Mouse (Mus musculus) hindbrain, embryonic 10.5 days (tissue): Measurements from ENCODE around the gene Aurka. TPM values are rescaled to one million over a fixed set of nuclear protein-coding genes. Genes with fewer than 3 reads are reported as not detected.

Source experiments
- DNase-seq: peaks from one replicate; pipeline ENCODE4 v3.0.0-alpha.2; 2017; ENCODE audit warnings: low spot score
- H3K27ac ChIP-seq: fragments of 300-500 bp; sonication (generic); 2 replicates; pipeline ENCODE4 v1.5.1; 2016; ENCODE audit warnings: mild to moderate bottlenecking, moderate library complexity
- H3K27me3 ChIP-seq: fragments of 300-500 bp; sonication (generic); 2 replicates; pipeline ENCODE4 v1.6.1; 2016; ENCODE audit warnings: mild to moderate bottlenecking; ENCODE audit not compliant: poor library complexity, insufficient read depth, severe bottlenecking
- H3K36me3 ChIP-seq: fragments of 300-500 bp; sonication (generic); 2 replicates; pipeline ENCODE4 v1.6.1; 2016; ENCODE audit warnings: mild to moderate bottlenecking, moderate library complexity
- H3K4me1 ChIP-seq: fragments of 300-500 bp; sonication (generic); replicated peaks from 2 replicates; pipeline ENCODE4 v1.6.1; 2016; ENCODE audit warnings: mild to moderate bottlenecking
- H3K4me3 ChIP-seq: fragments of 300-500 bp; sonication (generic); 2 replicates; pipeline ENCODE4 v1.5.1; 2016; ENCODE audit warnings: mild to moderate bottlenecking, moderate library complexity
- H3K9me3 ChIP-seq: fragments of 300-500 bp; sonication (generic); 2 replicates; pipeline ENCODE4 v1.6.1; 2016; ENCODE audit warnings: mild to moderate bottlenecking, moderate library complexity
- WGBS: fragments of 180-500 bp; shearing (Covaris S2); methylation state at CpG from one replicate; pipeline ENCODE4 v1.1.7; 2016; 5-methylcytosine and 5-hydroxymethylcytosine counted together
- polyA plus RNA-seq: library from polyadenylated mRNA; unstranded; fragments of >200 nt; fragmentation: Nextera tagmentation; extraction: Ambion mirVana; gene quantifications from 2 replicates; pipeline ENCODE4 v1.2.1, GENCODE M21; 2016

The Aurka gene
- polyA plus RNA-seq, 1 experiment from 2014 or later, result 168 TPM

DNA sequence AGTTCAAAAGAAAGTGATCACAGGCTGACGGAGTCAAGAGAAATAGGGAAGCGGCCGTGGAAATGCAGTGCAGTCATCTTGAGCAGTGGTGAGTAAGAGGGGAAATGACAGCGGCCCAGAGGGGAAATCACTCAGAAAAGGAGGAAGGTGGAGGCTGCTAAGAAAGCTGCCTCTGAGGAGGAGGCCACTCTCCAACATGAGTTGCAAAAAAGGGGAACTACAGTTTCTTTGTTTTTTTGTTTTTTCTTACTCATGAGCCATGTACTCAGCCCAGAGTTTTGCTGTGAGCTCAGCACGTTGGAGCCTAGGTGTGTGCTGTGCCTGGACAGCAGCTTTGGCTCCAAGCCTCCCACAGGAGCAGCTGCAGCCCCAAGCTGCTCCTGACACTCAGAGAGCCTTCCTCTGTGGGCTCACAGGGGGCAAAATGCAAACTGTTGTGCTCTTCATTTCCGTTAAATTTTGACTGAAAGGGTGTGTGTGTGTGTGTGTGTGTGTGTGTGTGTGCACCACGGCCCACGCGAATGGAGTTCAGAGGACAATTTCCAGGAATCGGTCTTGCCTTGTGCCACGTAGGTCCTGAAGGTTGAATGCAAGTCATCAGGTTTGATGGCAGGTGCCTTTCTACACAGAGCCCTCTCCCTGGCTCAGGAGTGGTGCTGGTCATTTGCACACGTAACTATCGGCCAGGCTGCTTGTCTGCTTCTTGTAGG is 30.9 kb upstream of the Aurka start:
- WGBS, result 74% methylated on average over 13 of the region's 13 CpGs
- no peaks in the 10 kb centered on the region for H3K36me3 ChIP-seq
- no peak for DNase-seq
- H3K4me3 ChIP-seq, result no peak overlapping the region
- no peak overlapping the region for H3K27ac ChIP-seq
- H3K27me3 ChIP-seq, result no peaks in the 10 kb centered on the region
- H3K9me3 ChIP-seq, result no peaks in the 10 kb centered on the region
- peaks cover 14% of the 10 kb centered on the region for H3K4me1 ChIP-seq

DNA sequence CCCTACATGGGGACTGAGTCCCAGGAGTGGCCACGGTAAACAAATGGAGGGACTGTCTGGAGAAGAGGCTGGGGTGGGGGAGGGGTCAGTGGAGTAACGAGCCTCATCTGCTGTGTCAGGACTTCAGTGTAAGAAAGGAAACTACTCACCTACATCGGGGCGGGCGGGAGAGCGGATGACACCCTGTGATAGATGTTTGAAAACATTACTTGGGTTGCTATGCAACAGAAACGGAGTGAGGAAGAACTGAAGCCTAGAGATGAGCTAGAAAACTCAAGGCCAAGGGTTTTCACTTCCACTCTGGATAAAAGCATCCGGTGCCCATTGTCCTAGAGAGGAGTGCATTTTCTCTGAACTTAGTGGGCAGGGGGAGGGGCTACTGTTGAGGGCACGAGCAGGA is 29.6 kb upstream of the Aurka start:
- 35% methylated on average over 9 of the region's 9 CpGs for WGBS
- Histone ChIP-seq H3K36me3 (no peaks in the 10 kb centered on the region), H3K9me3 (no peaks in the 10 kb centered on the region), H3K4me3 (no peak overlapping the region), H3K27me3 (no peaks in the 10 kb centered on the region), H3K27ac (peak overlapping the region; percentile 41; the same call in 1 of the 2 replicates), H3K4me1 (peaks cover 28% of the 10 kb centered on the region)
- no peak for DNase-seq

DNA sequence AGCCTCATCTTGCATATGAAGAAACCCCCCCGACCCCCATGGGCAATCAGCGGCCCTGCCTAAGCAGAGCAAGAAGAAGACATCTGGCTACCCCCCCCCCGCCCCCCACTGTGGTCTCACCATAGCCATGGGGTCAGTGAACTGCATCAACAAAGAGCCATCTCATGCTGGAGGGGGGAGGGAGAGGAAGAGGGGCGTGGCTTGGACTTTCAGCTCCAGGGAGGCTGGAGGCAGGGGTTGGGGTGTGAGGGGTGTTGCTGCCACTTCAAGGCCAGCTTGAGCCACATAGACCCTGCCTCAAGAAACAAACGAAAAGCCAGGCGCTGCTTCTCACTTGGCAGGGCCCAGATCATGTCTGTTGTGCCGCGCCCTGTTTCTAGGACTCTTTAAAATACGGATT is 25.6 kb upstream of the Aurka start:
- Histone ChIP-seq H3K4me1 (peaks cover 28% of the 10 kb centered on the region), H3K27ac (peak overlapping the region; percentile 45), H3K9me3 (no peaks in the 10 kb centered on the region), H3K27me3 (no peaks in the 10 kb centered on the region), H3K4me3 (peak overlapping the region; percentile 9; the same call in 1 of the 2 replicates), H3K36me3 (no peaks in the 10 kb centered on the region)
- WGBS, result 33% methylated on average over 9 of the region's 9 CpGs
- DNase-seq, result peak; percentile 44

DNA sequence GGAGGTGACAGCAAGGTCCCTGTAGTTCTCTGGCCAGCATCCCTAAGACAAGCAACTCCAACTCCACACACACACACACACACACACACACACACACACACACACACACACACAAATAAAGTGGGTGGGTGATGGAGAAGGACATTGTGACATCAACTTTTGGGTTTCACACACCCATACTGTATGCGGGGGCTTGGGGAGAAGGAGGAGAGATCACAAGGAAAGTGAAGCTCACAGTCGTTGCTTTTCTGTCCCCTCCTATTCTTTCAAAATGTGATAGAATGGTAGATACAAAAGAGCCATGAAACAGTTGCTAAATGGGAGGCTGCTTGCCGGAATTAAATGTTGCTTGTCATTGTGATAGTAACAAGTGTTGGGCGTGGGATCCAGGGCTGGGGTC is 24.3 kb upstream of the Aurka start:
- 78% methylated on average over 4 of the region's 4 CpGs for WGBS
- no peak overlapping the region for H3K27ac ChIP-seq
- no peaks in the 10 kb centered on the region for H3K27me3 ChIP-seq
- H3K4me3 ChIP-seq, result no peak overlapping the region
- H3K9me3 ChIP-seq, result no peaks in the 10 kb centered on the region
- no peak for DNase-seq
- peaks cover 20% of the 10 kb centered on the region for H3K4me1 ChIP-seq
- no peaks in the 10 kb centered on the region for H3K36me3 ChIP-seq

DNA sequence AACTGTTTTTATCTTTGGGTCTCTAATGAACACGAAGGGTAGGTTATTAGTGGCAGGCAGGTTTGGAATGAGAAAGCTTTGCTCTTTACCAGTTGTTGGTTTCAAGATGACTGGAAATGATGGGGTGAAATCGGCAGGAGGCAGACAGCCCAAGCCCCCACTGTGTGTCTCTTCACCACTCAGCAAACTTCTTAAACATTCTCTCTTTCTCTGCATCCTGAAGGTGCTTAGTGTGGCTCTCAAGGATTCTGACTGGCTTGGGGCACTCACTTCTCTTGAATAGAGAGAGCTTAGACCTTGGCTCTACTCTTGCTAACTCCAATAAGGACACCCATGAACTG is 23.7 kb upstream of the Aurka start:
- Histone ChIP-seq H3K4me1 (peaks cover 17% of the 10 kb centered on the region), H3K36me3 (no peaks in the 10 kb centered on the region), H3K27ac (no peak overlapping the region), H3K9me3 (no peaks in the 10 kb centered on the region), H3K27me3 (no peaks in the 10 kb centered on the region), H3K4me3 (no peak overlapping the region)
- DNase-seq, result no peak
- 64% methylated on average over 2 of the region's 2 CpGs for WGBS

DNA sequence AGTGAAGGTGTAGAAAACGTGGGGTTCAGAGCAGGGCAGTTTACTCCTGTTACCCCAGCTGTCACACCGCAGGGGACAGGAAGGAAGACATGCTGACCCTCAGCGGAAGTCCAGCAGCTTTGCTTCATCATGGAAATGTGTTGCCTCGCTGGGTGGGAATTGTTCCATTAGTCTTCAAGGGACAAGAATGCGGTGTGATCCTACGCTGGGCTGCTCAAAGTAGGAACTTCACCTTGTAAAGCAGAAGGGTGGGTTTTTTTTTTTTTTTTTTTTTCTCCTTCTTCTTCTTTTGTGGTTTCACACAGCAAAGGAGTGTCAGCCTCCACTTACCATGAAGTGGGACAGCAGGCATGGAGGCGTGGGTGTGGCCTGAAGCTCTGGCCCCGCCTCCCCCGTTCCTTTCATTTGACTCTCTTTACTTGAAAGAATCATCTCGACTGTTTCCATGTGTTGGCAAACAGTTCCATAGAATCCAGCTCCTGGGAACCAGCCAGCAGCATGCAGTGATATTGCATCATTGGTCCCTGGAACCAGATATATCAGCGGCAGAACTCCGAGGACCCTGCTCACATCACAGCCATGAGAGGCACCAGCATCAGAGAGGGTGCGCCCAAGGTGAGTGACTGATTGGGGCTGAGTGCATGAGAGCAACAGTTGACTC is 23.2 kb upstream of the Aurka start, which contains the start of gene Cass4:
Gene Cass4 (plus strand): TSS at position 404 of the 661 bp plus-strand sequence.
- no peaks in the 10 kb centered on the region for H3K36me3 ChIP-seq
- no peak for DNase-seq
- no peak within 1 kb of the TSS for H3K4me3 ChIP-seq
- H3K27me3 ChIP-seq, result no peaks in the 10 kb centered on the region
- H3K27ac ChIP-seq, result no peak within 1 kb of the TSS
- H3K9me3 ChIP-seq, result no peaks in the 10 kb centered on the region
- H3K4me1 ChIP-seq, result peaks cover 17% of the 10 kb centered on the region
- WGBS, result 39% methylated on average over 13 of the region's 13 CpGs

DNA sequence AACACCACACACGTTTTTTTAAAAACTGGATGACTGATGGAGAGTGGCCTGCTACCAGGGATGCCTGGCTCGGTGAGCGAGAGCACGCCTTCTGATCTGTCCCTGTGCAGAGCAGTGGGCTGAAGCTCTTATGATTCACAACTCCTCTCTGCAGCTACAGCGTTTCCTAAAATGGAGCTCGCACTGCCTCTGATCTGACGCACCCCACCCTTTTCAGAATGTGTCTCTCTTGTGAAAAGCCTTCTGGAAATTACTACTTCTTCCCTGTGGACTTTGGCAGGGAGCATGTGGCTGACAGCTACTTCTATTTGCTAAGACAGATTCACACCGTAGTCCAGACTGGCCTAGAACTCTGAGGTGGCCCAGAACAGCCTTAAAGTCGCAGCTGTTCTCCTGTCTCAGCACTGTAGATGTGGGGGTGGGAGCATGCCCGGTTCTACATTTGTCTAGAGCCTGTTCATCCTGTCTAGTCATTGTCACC is 21.7 kb upstream of the Aurka start:
- no peaks in the 10 kb centered on the region for H3K9me3 ChIP-seq
- WGBS, result 77% methylated on average over 10 of the region's 10 CpGs
- H3K36me3 ChIP-seq, result no peaks in the 10 kb centered on the region

DNA sequence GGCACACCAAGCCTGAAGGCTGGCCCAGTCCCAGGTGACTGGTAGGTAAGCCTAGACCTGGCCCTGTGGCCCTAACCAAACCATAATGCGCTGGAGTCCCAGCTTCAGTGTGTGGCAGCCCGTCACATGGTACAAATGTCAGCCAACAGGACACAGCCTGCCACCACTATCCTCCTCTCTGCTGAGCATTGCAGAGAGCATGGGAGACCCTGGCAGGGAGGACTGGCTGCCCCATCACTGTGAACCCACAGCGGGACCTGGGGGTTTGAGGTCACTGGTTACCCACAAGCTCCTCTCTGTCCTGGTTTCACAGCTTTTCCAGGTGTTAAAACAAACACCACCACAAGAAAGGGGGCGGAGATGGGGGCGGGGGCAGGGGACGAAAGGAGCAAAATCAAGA is 20.0 kb upstream of the Aurka start:
- H3K27ac ChIP-seq, result no peak overlapping the region
- H3K27me3 ChIP-seq, result no peaks in the 10 kb centered on the region
- H3K36me3 ChIP-seq, result no peaks in the 10 kb centered on the region
- WGBS, result 45% methylated on average over 6 of the region's 6 CpGs
- H3K4me3 ChIP-seq, result no peak overlapping the region
- no peak for DNase-seq
- no peaks in the 10 kb centered on the region for H3K9me3 ChIP-seq
- H3K4me1 ChIP-seq, result peaks cover 5% of the 10 kb centered on the region; the same call in 1 of the 2 replicates

More for the DNA sequence above, 21.7 kb upstream of the Aurka start:
- DNase-seq, result no peak
- Histone ChIP-seq H3K27ac (no peak overlapping the region), H3K27me3 (no peaks in the 10 kb centered on the region), H3K4me1 (peaks cover 17% of the 10 kb centered on the region), H3K4me3 (no peak overlapping the region)

DNA sequence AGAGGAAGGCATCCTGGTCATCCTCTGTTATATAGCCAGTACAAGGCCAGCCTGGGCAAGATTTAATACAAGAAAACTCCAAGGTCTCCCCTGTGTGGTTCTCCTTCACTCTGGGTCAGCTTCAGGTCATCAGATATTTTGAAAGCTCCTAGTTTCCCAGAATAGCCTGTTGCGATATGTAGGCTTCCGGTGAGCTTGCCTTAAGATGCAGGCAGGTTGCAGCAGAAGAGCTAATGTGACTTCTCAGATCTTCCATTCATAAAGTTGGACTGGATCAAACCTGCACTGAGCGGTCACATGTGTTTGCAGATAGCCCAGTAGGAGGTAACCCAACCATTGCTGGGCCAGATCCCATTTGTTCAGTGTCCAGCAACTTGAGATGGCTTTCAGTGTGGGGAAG is 14.4 kb upstream of the Aurka start:
- H3K36me3 ChIP-seq, result peaks cover 41% of the 10 kb centered on the region
- no peaks in the 10 kb centered on the region for H3K27me3 ChIP-seq
- H3K9me3 ChIP-seq, result no peaks in the 10 kb centered on the region
- no peak for DNase-seq
- H3K4me3 ChIP-seq, result no peak overlapping the region
- H3K4me1 ChIP-seq, result no peaks in the 10 kb centered on the region
- 93% methylated on average over 3 of the region's 3 CpGs for WGBS
- H3K27ac ChIP-seq, result no peak overlapping the region

DNA sequence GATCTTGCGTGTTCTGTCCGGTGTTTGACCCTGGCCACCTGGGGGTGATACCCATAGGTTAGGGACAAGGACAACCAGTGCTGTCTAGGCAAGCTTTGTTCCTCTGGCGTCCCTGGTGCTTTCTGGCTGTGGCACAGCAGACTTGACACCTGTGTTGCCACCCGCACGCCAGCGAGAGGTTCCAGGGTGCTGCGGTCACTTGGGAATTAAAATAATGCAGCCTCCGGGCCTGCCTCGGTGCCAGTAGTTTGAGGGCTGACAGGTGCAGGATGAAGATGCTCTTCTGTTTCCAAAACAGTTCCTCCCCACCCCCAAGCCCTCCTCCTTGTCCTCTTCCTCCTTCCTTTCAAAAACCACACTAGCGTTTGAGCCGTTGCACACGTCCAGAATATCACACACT is 11.6 kb upstream of the Aurka start:
- Histone ChIP-seq H3K4me3 (no peak overlapping the region), H3K9me3 (no peaks in the 10 kb centered on the region), H3K36me3 (peaks cover 69% of the 10 kb centered on the region), H3K4me1 (no peaks in the 10 kb centered on the region), H3K27ac (no peak overlapping the region), H3K27me3 (no peaks in the 10 kb centered on the region)
- WGBS, result 92% methylated on average over 12 of the region's 12 CpGs
- DNase-seq, result no peak

DNA sequence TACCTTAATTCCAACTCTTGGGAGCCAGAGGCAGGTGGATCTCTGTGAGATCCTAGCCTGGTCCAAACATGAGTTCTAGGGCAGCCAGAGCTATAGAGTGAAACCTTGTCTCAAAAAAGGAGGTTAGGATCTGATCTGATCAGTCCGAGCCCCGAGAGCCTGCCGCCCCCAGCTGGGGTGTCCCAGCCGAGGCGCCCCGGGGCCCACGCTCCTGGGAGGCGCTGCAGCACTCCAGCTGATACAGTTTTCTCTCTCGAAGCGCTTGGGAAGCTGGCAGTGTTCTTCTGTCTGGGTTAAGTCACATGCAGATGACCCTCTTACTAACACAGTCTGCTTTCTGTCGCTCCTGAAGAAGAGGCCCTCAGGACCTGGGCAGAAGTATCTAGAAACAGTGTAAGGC is 11.0 kb upstream of the Aurka start:
- Histone ChIP-seq H3K36me3 (peaks cover 75% of the 10 kb centered on the region), H3K27me3 (no peaks in the 10 kb centered on the region), H3K4me1 (no peaks in the 10 kb centered on the region), H3K9me3 (no peaks in the 10 kb centered on the region), H3K4me3 (no peak overlapping the region), H3K27ac (no peak overlapping the region)
- no peak for DNase-seq
- WGBS, result 94% methylated on average over 11 of the region's 11 CpGs

DNA sequence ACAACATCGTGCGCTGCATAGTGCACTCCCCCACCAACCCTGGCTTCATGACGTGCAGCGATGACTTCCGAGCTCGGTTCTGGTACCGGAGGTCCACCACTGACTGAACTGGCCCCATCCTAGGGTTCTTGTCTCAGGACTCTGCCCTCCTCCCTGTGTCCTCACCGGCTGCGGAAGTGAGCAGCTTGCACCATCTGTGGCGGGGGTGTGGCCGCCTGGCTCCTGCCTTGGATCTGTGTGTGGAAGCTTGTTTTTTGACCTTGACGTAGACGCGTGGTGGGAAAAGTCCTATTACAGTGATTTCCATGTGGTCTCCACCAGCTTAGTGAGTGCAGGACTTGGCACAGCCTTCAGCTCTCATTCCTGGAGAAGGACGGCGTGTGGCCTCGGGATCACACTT is 10.2 kb upstream of the Aurka start:
- WGBS, result 95% methylated on average over 17 of the region's 17 CpGs
- H3K27me3 ChIP-seq, result no peaks in the 10 kb centered on the region
- DNase-seq, result no peak
- H3K36me3 ChIP-seq, result peaks cover 83% of the 10 kb centered on the region
- H3K9me3 ChIP-seq, result no peaks in the 10 kb centered on the region
- H3K4me3 ChIP-seq, result no peak overlapping the region
- no peaks in the 10 kb centered on the region for H3K4me1 ChIP-seq
- H3K27ac ChIP-seq, result no peak overlapping the region

DNA sequence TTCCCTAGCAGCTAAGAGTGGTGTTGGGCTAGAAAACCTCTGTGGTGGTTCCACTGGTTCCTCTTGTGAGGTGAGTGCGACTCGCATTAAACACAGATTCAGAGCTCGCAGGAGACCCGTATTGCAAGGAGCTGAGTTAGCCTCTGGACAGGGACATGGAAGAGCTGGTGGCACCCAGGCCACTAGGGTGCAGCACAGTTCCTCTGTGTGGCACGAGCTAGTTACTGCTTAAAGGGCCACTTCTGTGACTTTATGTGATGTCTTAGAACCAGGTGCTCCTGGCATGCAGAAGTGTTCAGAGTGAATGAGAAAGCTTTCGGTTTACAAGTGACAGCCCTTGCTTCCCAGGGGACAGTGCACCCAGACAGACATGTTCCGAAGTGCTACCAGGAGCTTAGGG is 8.0 kb upstream of the Aurka start:
- Histone ChIP-seq H3K27ac (no peak overlapping the region), H3K36me3 (peaks cover 100% of the 10 kb centered on the region), H3K4me3 (no peak overlapping the region), H3K27me3 (no peaks in the 10 kb centered on the region), H3K4me1 (no peaks in the 10 kb centered on the region), H3K9me3 (no peaks in the 10 kb centered on the region)
- DNase-seq, result no peak
- 84% methylated on average over 7 of the region's 7 CpGs for WGBS
